Mouse (Mus musculus) thymus, adult 2 months (tissue): ENCODE measurements at regions not wholly inside any gene's neighbourhood (a gene's known extent, or its start where the extent isn't known, plus 50 kb on each side); places are given as distances from the start of the nearest gene placed in this dataset.

Experiments
- CTCF ChIP-seq: fragments of 200-500 bp; IDR thresholded peaks from 2 replicates; pipeline ENCODE4 v1.5.1; 2012; ENCODE audit warnings: mild to moderate bottlenecking, control low read depth, low read length, moderate library complexity, borderline replicate concordance; ENCODE audit not compliant: control insufficient read depth, poor library complexity, insufficient read depth; ENCODE audit errors: extremely low read depth
- POLR2A ChIP-seq: fragments of 200-500 bp; IDR thresholded peaks from 2 replicates; pipeline ENCODE4 v1.6.1; 2012; ENCODE audit warnings: mild to moderate bottlenecking, low read length, control low read depth, moderate library complexity; ENCODE audit not compliant: control insufficient read depth, poor library complexity, insufficient read depth; ENCODE audit errors: extremely low read depth

- no peak for TF ChIP-seq CTCF
- TF ChIP-seq POLR2A = no peak
Observed at GRCm38 (mm10) chr14:99646323-99646722, 347.8 kb downstream of the Klf5 start.
